Mouse (Mus musculus): ENCODE measurements around the gene Nfatc3.

GRCm38 (mm10) chr8:106066721-106067120, 8.1 kb downstream of the Nfatc3 start:
- TF ChIP-seq ZC3H11A (IDR thresholded peaks at IDR 0.05; ENCODE audit: borderline replicate concordance, low read depth, low read length) = no peak
- TF ChIP-seq MAFK (IDR thresholded peaks at IDR 0.05; ENCODE audit: insufficient read depth, low read depth, low read length) = no peak
- no peak for TF ChIP-seq ZNF384 (IDR thresholded peaks at IDR 0.05; ENCODE audit: low read depth, low read length)
